Mouse (Mus musculus): ENCODE data around the gene Galp.

DNA sequence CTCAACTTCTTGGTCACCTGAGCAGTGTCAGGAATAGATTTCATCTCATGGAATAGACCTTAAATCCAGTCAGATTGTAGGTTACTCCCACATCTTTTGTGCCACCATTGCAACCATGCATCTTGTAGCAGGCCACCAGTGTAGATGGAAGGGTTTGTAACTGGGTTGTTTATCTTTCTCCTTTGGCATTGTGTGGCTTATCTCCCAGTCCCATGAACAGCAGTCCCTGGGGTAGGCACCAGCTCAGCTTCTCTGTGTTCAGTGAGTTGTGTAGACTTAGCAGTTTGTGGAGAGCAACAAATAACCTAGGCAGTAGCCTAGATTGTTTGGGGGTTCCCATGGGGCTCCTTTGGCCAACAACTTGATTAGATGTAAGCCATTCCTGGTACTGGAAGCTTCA is 14.0 kb upstream of the Galp start:
- no peak for TF ChIP-seq CTCF (IDR thresholded peaks at IDR 0.05; ENCODE audit: low read depth, low read length)
- TF ChIP-seq POLR2A (IDR thresholded peaks at IDR 0.05; ENCODE audit: borderline replicate concordance, low read depth, low read length), result no peak

All from bone marrow macrophage, adult 2 months (primary cell).